Mouse (Mus musculus) heart, embryonic 16.5 days (tissue): ENCODE results near the gene Spaca1. TPM values are rescaled to one million over a fixed set of nuclear protein-coding genes. Genes with fewer than 3 reads are reported as not detected.
A peak's percentile ranks its signal among the peaks of the same experiment; 100 is the strongest.
"Not testable (repeated sequence)": the region's sequence is repeated elsewhere in the genome, so short reads cannot be mapped to it uniquely, and the experiment has no call there.

Experiments used
- ATAC-seq: fragments of 200-750 bp; cut with Nextera tagmentation; replicated peaks from 2 replicates; pipeline ENCODE4 v1.8.0; 2017; ENCODE audit warnings: moderate number of reproducible peaks; ENCODE audit not compliant: insufficient read depth, low FRiP score; ENCODE audit errors: extremely low read depth
- H3K27ac ChIP-seq: fragments of 300-500 bp; sonication (generic); 2 replicates; pipeline ENCODE4 v1.5.1; 2014; ENCODE audit warnings: mild to moderate bottlenecking, low read length, control low read depth, moderate library complexity
- H3K27me3 ChIP-seq: fragments of 300-500 bp; sonication (generic); 2 replicates; pipeline ENCODE4 v1.6.1; 2014; ENCODE audit warnings: low read length, mixed read lengths; ENCODE audit not compliant: control insufficient read depth, insufficient read depth
- H3K36me3 ChIP-seq: fragments of 300-500 bp; sonication (generic); 2 replicates; pipeline ENCODE4 v1.6.1; 2014; ENCODE audit not compliant: control insufficient read depth, insufficient read depth
- H3K4me1 ChIP-seq: fragments of 300-500 bp; sonication (generic); 2 replicates; pipeline ENCODE4 v1.6.1; 2014; ENCODE audit warnings: low read length, mixed read lengths; ENCODE audit not compliant: control insufficient read depth, insufficient read depth
- H3K4me2 ChIP-seq: fragments of 300-500 bp; sonication (generic); 2 replicates; pipeline ENCODE4 v1.6.1; 2014; ENCODE audit warnings: low read depth, mild to moderate bottlenecking, control low read depth, low read length
- H3K4me3 ChIP-seq: fragments of 300-500 bp; sonication (generic); 2 replicates; pipeline ENCODE4 v1.5.1; 2014; ENCODE audit warnings: mild to moderate bottlenecking, control low read depth, low read length
- H3K9ac ChIP-seq: fragments of 300-500 bp; sonication (generic); 2 replicates; pipeline ENCODE4 v1.6.1; 2014; ENCODE audit warnings: low read length, control low read depth
- H3K9me3 ChIP-seq: fragments of 300-500 bp; sonication (generic); replicated peaks from 2 replicates; pipeline ENCODE4 v1.6.1; 2016; ENCODE audit warnings: low read length; ENCODE audit not compliant: control insufficient read depth
- WGBS: fragments of 180-500 bp; shearing (Covaris S2); extraction: QIAGEN DNeasy Blood & Tissue Kit; methylation state at CpG from one replicate; pipeline ENCODE4 v1.1.7; 2014; 5-methylcytosine and 5-hydroxymethylcytosine counted together
- polyA plus RNA-seq: library from polyadenylated mRNA; unstranded; fragments of >200 nt; fragmentation: Nextera tagmentation; extraction: Ambion mirVana; gene quantifications from 2 replicates; pipeline ENCODE4 v1.2.1, GENCODE M21; 2015

Spaca1 gene
- polyA plus RNA-seq = 0.85 and 0.90 TPM in 2 replicates

- no peaks in the 10 kb centered on the region; the same call in 1 of the 2 replicates for H3K9me3 ChIP-seq
- peak within 1 kb of the TSS; percentile 41 for H3K4me3 ChIP-seq
- no peaks in the 10 kb centered on the region for H3K36me3 ChIP-seq
- no peaks in the 10 kb centered on the region for H3K4me1 ChIP-seq
- WGBS = 43% methylated on average over 46 of the region's 46 CpGs
- no peak for ATAC-seq
- H3K27ac ChIP-seq = no peak within 1 kb of the TSS
- no peaks in the 10 kb centered on the region for H3K27me3 ChIP-seq
- peak within 1 kb of the TSS; percentile 58 for H3K9ac ChIP-seq
- peak within 1 kb of the TSS; percentile 64 for H3K4me2 ChIP-seq
Measured at GRCm38 (mm10) chr4:34049571-34050255, at the start of gene Spaca1. Gene Spaca1 (minus strand): TSS chr4:34050191.

GRCm38 (mm10) chr4:34087286-34087685, 37.3 kb upstream of the Spaca1 start:
- H3K27ac ChIP-seq, H3K4me1 ChIP-seq, H3K4me3 ChIP-seq, H3K9me3 ChIP-seq, H3K27me3 ChIP-seq, H3K4me2 ChIP-seq, H3K36me3 ChIP-seq, ATAC-seq, H3K9ac ChIP-seq: not testable (repeated sequence)
- WGBS = 77% methylated on average over 5 of the region's 5 CpGs

GRCm38 (mm10) chr4:34081064-34081463, 31.1 kb upstream of the Spaca1 start:
- no peak overlapping the region for H3K4me3 ChIP-seq
- no peak overlapping the region for H3K9ac ChIP-seq
- no peaks in the 10 kb centered on the region for H3K9me3 ChIP-seq
- H3K4me2 ChIP-seq = no peak overlapping the region
- ATAC-seq = no peak
- no peaks in the 10 kb centered on the region for H3K36me3 ChIP-seq
- 81% methylated on average over 3 of the region's 3 CpGs for WGBS
- no peaks in the 10 kb centered on the region for H3K4me1 ChIP-seq
- no peak overlapping the region for H3K27ac ChIP-seq
- H3K27me3 ChIP-seq = no peaks in the 10 kb centered on the region

GRCm38 (mm10) chr4:34069002-34069401, 19.0 kb upstream of the Spaca1 start:
- no peak overlapping the region for H3K4me2 ChIP-seq
- H3K27me3 ChIP-seq = no peaks in the 10 kb centered on the region
- ATAC-seq = no peak
- no peak overlapping the region for H3K27ac ChIP-seq
- H3K36me3 ChIP-seq = no peaks in the 10 kb centered on the region
- H3K9me3 ChIP-seq = no peaks in the 10 kb centered on the region
- no peaks in the 10 kb centered on the region for H3K4me1 ChIP-seq
- WGBS = 71% methylated on average over 3 of the region's 5 CpGs
- H3K4me3 ChIP-seq = no peak overlapping the region
- no peak overlapping the region for H3K9ac ChIP-seq

- Histone ChIP-seq H3K4me3 (no peak overlapping the region), H3K4me1 (no peaks in the 10 kb centered on the region), H3K27me3 (no peaks in the 10 kb centered on the region), H3K4me2 (no peak overlapping the region), H3K9me3 (no peaks in the 10 kb centered on the region), H3K36me3 (no peaks in the 10 kb centered on the region), H3K27ac (no peak overlapping the region), H3K9ac (no peak overlapping the region)
- ATAC-seq = no peak
- WGBS = 41% methylated on average over 1 of the region's 1 CpGs
Measured at GRCm38 (mm10) chr4:34058320-34058719, 8.3 kb upstream of the Spaca1 start.

- Histone ChIP-seq H3K4me3 (no peak overlapping the region), H3K27me3 (no peaks in the 10 kb centered on the region), H3K9ac (no peak overlapping the region), H3K4me2 (no peak overlapping the region), H3K4me1 (no peaks in the 10 kb centered on the region), H3K27ac (no peak overlapping the region), H3K36me3 (no peaks in the 10 kb centered on the region), H3K9me3 (no peaks in the 10 kb centered on the region)
- no peak for ATAC-seq
- 89% methylated on average over 2 of the region's 2 CpGs for WGBS
Measured at GRCm38 (mm10) chr4:34026771-34027170, 23.2 kb downstream of the Spaca1 start.

GRCm38 (mm10) chr4:34021456-34021855, 28.5 kb downstream of the Spaca1 start:
- no peaks in the 10 kb centered on the region for H3K4me1 ChIP-seq
- no peak for ATAC-seq
- no peak overlapping the region for H3K4me3 ChIP-seq
- H3K9me3 ChIP-seq = no peaks in the 10 kb centered on the region
- no peaks in the 10 kb centered on the region for H3K27me3 ChIP-seq
- H3K9ac ChIP-seq = no peak overlapping the region
- H3K27ac ChIP-seq = no peak overlapping the region
- no peak overlapping the region for H3K4me2 ChIP-seq
- 51% methylated on average over 2 of the region's 2 CpGs for WGBS
- no peaks in the 10 kb centered on the region for H3K36me3 ChIP-seq

GRCm38 (mm10) chr4:33996382-33996781, 53.6 kb downstream of the Spaca1 start:
- H3K9ac ChIP-seq = no peak overlapping the region
- no peak overlapping the region for H3K4me2 ChIP-seq
- H3K4me1 ChIP-seq = no peaks in the 10 kb centered on the region
- no peak overlapping the region for H3K4me3 ChIP-seq
- ATAC-seq = no peak
- no peaks in the 10 kb centered on the region for H3K27me3 ChIP-seq
- H3K36me3 ChIP-seq = no peaks in the 10 kb centered on the region
- H3K9me3 ChIP-seq = no peaks in the 10 kb centered on the region; the same call in 1 of the 2 replicates
- H3K27ac ChIP-seq = no peak overlapping the region

GRCm38 (mm10) chr4:33992687-33993086, 57.3 kb downstream of the Spaca1 start:
- Histone ChIP-seq H3K4me1 (no peaks in the 10 kb centered on the region), H3K27me3 (no peaks in the 10 kb centered on the region), H3K9me3 (no peaks in the 10 kb centered on the region), H3K36me3 (no peaks in the 10 kb centered on the region), H3K4me3 (no peak overlapping the region), H3K9ac (no peak overlapping the region), H3K4me2 (no peak overlapping the region), H3K27ac (no peak overlapping the region)
- no peak for ATAC-seq
- WGBS = 42% methylated on average over 2 of the region's 3 CpGs
